Mouse (Mus musculus): Measurements from ENCODE around the gene Ssu72. TPM values are rescaled to one million over a fixed set of nuclear protein-coding genes. Genes with fewer than 3 reads are reported as not detected.
"Not testable (repeated sequence)": the region's sequence is repeated elsewhere in the genome, so short reads cannot be mapped to it uniquely, and the experiment has no call there.

Gene Ssu72
- 10 to 100 TPM; 65.7 to 79.1 TPM for total RNA-seq (2021)
- long read RNA-seq, experiment 1, transcript Ssu72-203 (2 exons, 1,555 nt) = minor isoform, 7 of 86 reads
- long read RNA-seq, experiment 1, transcript Ssu72-201 (5 exons, 1,472 nt) = major isoform, 59 of 86 reads
- long read RNA-seq, experiment 1, partial matches to known transcripts = 12 of 86 reads
- long read RNA-seq, experiment 1, other reads (novel, unspliced or antisense) = 7 of 86 reads
- long read RNA-seq, experiment 2, transcript Ssu72-203 (2 exons, 1,555 nt) = minor isoform, 8 of 171 reads
- long read RNA-seq, experiment 2, transcript Ssu72-201 (5 exons, 1,472 nt) = major isoform, 116 of 171 reads
- long read RNA-seq, experiment 2, partial matches to known transcripts = 37 of 171 reads
- long read RNA-seq, experiment 2, other reads (novel, unspliced or antisense) = 6 of 171 reads

- peak; percentile 96 to 98 for DNase-seq (ENCODE audit: low spot score in 2 of 2)
These were observed at the start of gene Ssu72 for GRCm38 (mm10) chr4:155704721-155705591. Gene Ssu72 (plus strand): TSS chr4:155704800.

GRCm38 (mm10) chr4:155656214-155656751 is 48.3 kb upstream of the Ssu72 start:
- no peak for DNase-seq (ENCODE audit: low spot score in 2 of 2)

GRCm38 (mm10) chr4:155658961-155659360 is 45.6 kb upstream of the Ssu72 start:
- no peak for DNase-seq (ENCODE audit: low spot score in 2 of 2)

GRCm38 (mm10) chr4:155660641-155661040 is 44.0 kb upstream of the Ssu72 start:
- DNase-seq (ENCODE audit: low spot score in 2 of 2) = no peak

GRCm38 (mm10) chr4:155666903-155667302 is 37.7 kb upstream of the Ssu72 start:
- DNase-seq (ENCODE audit: low spot score in 2 of 2) = no peak

- DNase-seq (ENCODE audit: low spot score in 2 of 2) = peak; percentile 98 to 99
These were observed 35.7 kb upstream of the Ssu72 start, which contains the start of gene Mib2 for GRCm38 (mm10) chr4:155668689-155669597. Gene Mib2 (minus strand): TSS chr4:155669198.

- DNase-seq (ENCODE audit: low spot score in 2 of 2) = no peak
These were observed 35.0 kb upstream of the Ssu72 start for GRCm38 (mm10) chr4:155669598-155670075.

GRCm38 (mm10) chr4:155670236-155670635 is 34.4 kb upstream of the Ssu72 start:
- not testable (repeated sequence) for DNase-seq (ENCODE audit: low spot score in 2 of 2)

- no peak for DNase-seq (ENCODE audit: low spot score in 2 of 2)
These were observed 32.5 kb upstream of the Ssu72 start for GRCm38 (mm10) chr4:155672082-155672481.

- no peak for DNase-seq (ENCODE audit: low spot score in 2 of 2)
These were observed 28.6 kb upstream of the Ssu72 start for GRCm38 (mm10) chr4:155675991-155676390.

- DNase-seq (ENCODE audit: low spot score in 2 of 2) = not testable (repeated sequence)
These were observed 20.8 kb upstream of the Ssu72 start for GRCm38 (mm10) chr4:155683670-155684277.

GRCm38 (mm10) chr4:155687764-155688163 is 16.8 kb upstream of the Ssu72 start:
- not testable (repeated sequence) for DNase-seq (ENCODE audit: low spot score in 2 of 2)

GRCm38 (mm10) chr4:155690571-155691375 is 13.8 kb upstream of the Ssu72 start:
- DNase-seq (ENCODE audit: low spot score in 2 of 2) = peak; percentile 67 to 88

- no peak for DNase-seq (ENCODE audit: low spot score in 2 of 2)
These were observed 12.2 kb upstream of the Ssu72 start for GRCm38 (mm10) chr4:155692421-155692820.

- peak; percentile 66 to 77 for DNase-seq (ENCODE audit: low spot score in 2 of 2)
These were observed 10.5 kb upstream of the Ssu72 start, which contains the start of gene Fndc10 for GRCm38 (mm10) chr4:155694111-155694481. Gene Fndc10 (plus strand): TSS chr4:155694342.

GRCm38 (mm10) chr4:155694482-155695401 is 9.9 kb upstream of the Ssu72 start:
- DNase-seq (ENCODE audit: low spot score in 2 of 2) = peak; percentile 77 to 79

- DNase-seq (ENCODE audit: low spot score in 2 of 2) = no peak
These were observed 9.0 kb upstream of the Ssu72 start for GRCm38 (mm10) chr4:155695531-155696062.
